Comparison of ENCODE assay signal across 9 mouse cellular contexts in the genomic region with DNA sequence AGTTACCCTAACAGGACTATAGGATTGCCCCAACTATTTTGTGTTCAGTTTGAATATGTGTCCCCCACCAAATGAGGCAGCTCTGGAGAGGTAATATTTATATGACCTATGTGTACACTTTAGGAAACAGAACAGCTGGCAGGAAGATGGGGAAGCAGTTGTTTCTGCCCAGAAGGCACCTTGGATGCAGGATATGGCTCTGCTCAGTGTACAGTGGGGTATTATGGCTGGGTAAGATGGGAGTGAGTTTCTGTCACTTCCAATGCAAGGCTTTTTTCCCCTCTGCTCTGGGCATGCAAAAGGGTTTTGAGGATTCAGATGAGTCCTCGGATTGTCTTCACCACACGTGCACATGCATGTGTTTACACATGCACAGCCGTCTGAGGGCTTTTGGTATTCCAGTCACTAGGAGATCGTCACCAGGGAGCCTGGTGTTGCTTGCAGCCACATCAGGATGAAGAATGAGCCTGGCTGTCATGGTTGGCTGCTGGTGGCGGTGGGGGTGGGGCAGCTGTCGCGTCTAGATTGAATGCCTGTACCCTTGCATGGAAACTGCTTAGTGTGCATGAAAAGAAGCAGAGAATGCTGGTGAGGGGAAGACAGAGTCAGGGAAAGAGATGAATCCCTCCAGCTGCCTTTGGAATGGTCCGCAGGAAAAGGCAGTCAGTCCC.
DNase-seq lines count a peak whose midpoint lies in the region; ATAC-seq lines count a peak whose summit lies in the region.
"Had no signal": no experiment of that assay in that cellular context is flagged by ENCODE, and none has a peak within 500 bp of the region (broad histone marks: within the 10 kb centered on the region; RNA-seq: fewer than 3 reads in every experiment).

No protein-coding gene starts in this region.

- peak; percentile 3 for DNase-seq in cerebellum, adult 9-10 months
- no peak for DNase-seq in cerebellum, adult 11 months
- peak; percentile 52 to 63 for DNase-seq in right cerebral cortex, postnatal 10 days (ENCODE audit: low spot score in 2 of 2)
- no peak for DNase-seq in right cerebral cortex, postnatal 36 days (ENCODE audit: low spot score in 2 of 2)
- DNase-seq in mesoderm, embryonic 11.5 days (ENCODE audit: low read depth, low spot score) = peak; percentile 84
- peak; percentile 3 for DNase-seq in yolk sac, embryonic 10.5 days (ENCODE audit: low spot score)
- DNase-seq in gastrocnemius, adult 8-10 months (ENCODE audit: low spot score in 2 of 2) = no peak
- DNase-seq: heart, adult 2 months had no signal

- ATAC-seq in CD4-positive, CD25-positive, alpha-beta regulatory T cell, adult 4 months = no peak

Comparison
In these comparisons a context has a peak if more than half of its experiments do, and no peak if none do; other contexts are left out.
1. DNase-seq: peak in cerebellum, adult 9-10 months (single experiment), right cerebral cortex, postnatal 10 days (2 of 2), mesoderm, embryonic 11.5 days (single experiment) and yolk sac, embryonic 10.5 days (single experiment); none in cerebellum, adult 11 months (single experiment), right cerebral cortex, postnatal 36 days (0 of 2) and gastrocnemius, adult 8-10 months (0 of 2).